Mouse (Mus musculus): ENCODE measurements around the gene Tlr13. TPM values are rescaled to one million over a fixed set of nuclear protein-coding genes. Genes with fewer than 3 reads are reported as not detected.

The Tlr13 gene
- 0.76 TPM for total RNA-seq (2023)

DNA sequence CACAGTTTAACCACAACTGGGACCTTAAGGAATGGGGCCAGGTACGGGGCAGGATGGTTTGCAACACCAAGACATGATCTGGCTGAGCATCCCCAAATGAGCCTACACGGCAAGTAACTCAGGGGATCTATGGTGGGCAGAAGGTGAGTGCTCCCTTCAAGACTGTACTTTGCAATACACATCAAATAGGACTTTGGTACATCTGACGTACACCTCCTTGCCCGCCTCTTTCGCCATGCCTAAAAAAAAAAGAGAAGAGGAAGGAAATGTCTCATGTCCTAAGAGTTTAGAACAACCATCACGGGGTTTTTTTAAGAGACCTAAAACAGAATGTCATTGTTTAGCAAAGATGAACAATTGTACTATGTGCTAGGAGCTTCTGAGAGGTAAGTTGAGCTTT is at the start of gene Tlr13:
Gene Tlr13 (plus strand): TSS at position 269 of the 400 bp plus-strand sequence.

DNA sequence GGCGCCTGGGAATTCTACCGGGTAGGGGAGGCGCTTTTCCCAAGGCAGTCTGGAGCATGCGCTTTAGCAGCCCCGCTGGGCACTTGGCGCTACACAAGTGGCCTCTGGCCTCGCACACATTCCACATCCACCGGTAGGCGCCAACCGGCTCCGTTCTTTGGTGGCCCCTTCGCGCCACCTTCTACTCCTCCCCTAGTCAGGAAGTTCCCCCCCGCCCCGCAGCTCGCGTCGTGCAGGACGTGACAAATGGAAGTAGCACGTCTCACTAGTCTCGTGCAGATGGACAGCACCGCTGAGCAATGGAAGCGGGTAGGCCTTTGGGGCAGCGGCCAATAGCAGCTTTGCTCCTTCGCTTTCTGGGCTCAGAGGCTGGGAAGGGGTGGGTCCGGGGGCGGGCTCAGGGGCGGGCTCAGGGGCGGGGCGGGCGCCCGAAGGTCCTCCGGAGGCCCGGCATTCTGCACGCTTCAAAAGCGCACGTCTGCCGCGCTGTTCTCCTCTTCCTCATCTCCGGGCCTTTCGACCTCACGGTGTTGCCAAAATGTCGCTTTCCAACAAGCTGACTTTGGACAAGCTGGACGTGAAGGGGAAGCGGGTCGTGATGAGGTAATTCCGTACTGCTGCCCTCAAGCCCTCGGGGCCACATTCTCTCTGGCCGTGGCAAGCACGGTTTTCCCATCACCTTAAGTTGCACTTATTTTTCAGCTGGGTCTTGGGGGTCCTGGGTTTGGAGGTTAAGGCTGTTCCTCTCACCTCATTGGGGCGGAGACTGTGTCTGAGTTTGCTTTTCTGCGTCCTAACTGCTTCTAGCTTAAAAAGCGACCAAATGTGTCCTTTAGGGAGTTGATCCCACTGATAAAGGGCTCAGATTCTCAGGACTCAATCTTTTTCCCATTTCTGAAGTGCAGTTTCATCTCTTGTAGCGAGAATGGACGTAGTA is 44.0 kb downstream of the Tlr13 start, which contains the start of gene Pgk1:
Gene Pgk1 (plus strand): TSS at position 388 of the 937 bp plus-strand sequence.

Other genes with a start within 250 kb of the Tlr13 start
- 244 TPM for gene Atrx, start 213.8 kb upstream of the Tlr13 start, total RNA-seq (2023)
- 31.0 TPM for gene Magt1, start 131.3 kb upstream of the Tlr13 start, total RNA-seq (2023)
- gene Cox7b, start 127.5 kb upstream of the Tlr13 start, total RNA-seq (2023): 96.9 TPM
- gene Atp7a, start 115.9 kb upstream of the Tlr13 start, total RNA-seq (2023): 16.1 TPM
- gene Pgk1, start 43.9 kb downstream of the Tlr13 start, total RNA-seq (2023): 86.5 TPM
- 8.5 TPM for gene Taf9b, start 78.0 kb downstream of the Tlr13 start, total RNA-seq (2023)
- not detected for gene Fnd3c2, start 112.2 kb downstream of the Tlr13 start, total RNA-seq (2023)

Data from CD4-positive naive resting alpha-beta T cell, adult 76 days (primary cell).